Mouse (Mus musculus) kidney, postnatal 10 days (tissue): ENCODE measurements at regions not wholly inside any gene's neighbourhood (a gene's known extent, or its start where the extent isn't known, plus 50 kb on each side); places are given as distances from the start of the nearest gene placed in this dataset.

Experiments
- DNase-seq: peaks from one replicate; pipeline ENCODE4 v3.0.0; 2021; ENCODE audit warnings: mixed read lengths

- no peak for DNase-seq
Measured at GRCm38 (mm10) chr16:57823329-57823728, 68.8 kb upstream of the Col8a1 start.

DNA sequence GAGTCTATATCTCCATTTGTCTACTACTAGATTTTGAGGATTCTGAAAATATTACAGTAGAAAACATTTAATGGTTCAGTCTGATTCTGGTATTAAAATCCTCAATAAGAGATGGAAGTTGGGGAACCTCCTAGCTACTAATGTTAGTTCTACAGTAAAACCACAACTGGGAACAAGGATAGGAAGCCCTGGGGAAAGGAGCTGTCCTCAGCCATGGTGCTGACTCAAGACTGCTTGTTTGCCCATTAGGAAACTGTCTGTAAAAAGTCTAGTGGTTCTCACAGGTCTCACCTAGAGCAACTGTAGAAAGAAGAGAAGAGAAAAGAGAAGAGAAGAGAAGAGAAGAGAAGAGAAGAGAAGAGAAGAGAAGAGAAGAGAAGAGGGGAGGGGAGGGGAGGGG lies 90.9 kb upstream of the Col8a1 start:
- DNase-seq, result peak; percentile 66

DNA sequence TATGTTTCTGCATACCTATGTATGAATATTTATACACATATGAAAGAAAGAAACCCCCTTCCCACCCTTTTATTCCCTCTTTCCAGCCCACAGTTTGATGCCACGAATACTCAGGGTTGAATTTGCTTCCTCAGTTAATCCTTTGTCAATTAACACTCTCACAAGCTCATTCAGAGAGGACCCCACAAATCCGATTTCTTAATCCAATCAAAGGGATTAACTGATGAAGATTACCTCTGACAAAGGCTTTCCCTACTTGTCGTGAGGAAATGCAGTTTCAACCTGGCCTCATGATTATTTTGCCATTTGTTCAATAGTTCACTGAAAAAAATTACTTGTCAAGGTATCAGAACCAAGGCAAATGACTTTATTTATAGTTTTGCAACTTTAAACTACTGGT lies 91.8 kb upstream of the Col8a1 start:
- DNase-seq, result no peak

GRCm38 (mm10) chr16:57851854-57852253 lies 97.3 kb upstream of the Col8a1 start:
- DNase-seq, result no peak

DNA sequence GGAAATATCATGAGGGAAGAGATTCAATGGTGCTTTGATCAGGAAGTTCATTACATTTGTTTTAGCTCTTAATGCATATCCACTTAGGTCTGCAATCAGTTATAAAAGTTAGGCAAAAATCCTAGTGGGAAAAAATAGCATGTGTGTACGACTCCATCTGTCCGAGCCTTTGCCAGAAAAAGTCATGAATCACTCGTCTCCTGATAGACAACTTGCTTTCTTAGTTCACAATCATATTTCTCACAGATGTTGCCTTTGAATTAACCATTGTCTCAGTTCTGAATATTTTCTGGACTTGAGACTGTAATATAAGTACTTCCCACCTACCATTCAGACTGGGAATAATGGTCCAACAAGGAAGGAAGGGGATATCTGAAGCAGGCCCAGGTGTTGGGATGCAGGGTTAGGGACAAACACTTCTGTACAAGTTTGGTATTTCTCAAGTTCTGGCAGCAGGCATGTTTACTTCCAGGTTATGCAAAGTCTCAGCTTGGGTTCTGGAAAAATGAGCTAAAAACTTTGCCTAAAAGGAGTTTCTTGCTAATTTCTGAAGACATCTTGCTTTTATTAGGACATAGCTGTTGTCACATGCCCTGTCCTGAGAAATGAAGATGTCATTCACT lies 98.4 kb upstream of the Col8a1 start:
- no peak for DNase-seq

GRCm38 (mm10) chr16:57853751-57854150 lies 99.2 kb upstream of the Col8a1 start:
- DNase-seq, result no peak

DNA sequence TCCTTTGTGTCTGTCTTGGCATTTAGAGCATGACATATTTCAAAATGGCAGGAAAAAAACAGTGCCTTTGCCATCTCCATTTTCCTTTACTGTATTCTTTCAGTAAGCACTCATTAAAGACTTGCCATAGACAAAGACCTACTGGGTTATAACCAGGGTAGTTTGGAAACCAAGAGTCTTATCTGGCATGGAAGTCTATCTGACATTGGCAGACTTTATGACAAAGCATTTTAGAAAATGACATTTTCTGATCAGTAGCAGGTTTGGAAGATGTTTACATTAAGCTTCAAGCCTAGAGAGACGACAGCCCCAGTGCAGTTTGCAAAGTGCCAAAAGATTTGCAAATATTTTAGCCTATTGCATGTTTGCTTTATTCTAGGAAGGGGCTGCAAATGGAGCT lies 102.5 kb upstream of the Col8a1 start:
- DNase-seq, result no peak

DNA sequence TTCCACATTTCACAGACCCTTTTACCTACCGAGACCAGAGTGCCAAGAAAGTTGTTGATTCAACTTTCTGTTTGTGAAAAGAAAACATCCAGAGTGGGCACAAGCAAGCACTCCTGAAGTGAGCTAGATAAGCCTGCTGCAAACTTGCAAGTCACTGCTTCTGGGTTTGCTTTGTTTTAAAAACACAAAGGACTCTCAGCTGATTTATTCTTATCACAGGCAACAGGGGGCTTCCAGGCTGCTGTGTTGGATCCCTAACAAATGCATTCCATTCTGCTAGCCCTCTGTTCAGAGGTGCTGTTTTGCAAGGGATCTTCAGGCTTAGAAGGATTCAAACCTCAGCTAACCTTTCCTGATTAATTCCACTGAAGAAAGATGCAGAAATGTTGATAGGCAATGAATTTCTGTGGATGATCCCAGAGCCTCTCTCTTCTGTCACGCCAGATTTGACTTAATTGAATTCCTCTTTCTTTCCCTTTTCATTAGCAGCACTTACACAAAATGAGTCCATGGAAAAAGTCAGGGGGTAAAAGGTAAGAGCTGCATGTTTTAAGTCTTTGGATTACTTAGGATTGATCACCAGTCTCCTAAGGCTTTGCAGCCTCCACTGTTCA lies 103.7 kb upstream of the Col8a1 start:
- no peak for DNase-seq

GRCm38 (mm10) chr16:57858765-57859201 lies 104.2 kb upstream of the Col8a1 start:
- no peak for DNase-seq

GRCm38 (mm10) chr16:57863206-57863860 lies 108.8 kb upstream of the Col8a1 start:
- no peak for DNase-seq

DNA sequence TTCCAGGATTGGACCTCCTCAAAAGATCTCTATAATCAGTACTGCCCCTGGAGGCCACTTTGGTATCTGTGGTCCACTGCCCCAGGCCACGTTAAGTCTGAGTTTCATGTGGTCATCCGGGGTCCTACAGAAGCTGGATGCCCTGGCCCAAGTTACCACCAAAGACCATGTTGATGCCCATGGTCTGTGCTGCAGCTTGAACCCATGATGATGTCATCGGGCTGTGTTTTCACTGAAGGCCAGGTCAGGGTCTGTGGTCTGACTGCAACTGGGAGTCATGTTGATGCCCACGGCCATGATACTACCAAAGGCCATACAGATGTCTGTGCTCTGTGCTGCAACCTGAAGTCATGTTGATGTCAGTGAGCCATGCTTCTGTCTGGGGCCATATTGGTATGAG lies 122.3 kb upstream of the Col8a1 start:
- DNase-seq, result no peak

DNA sequence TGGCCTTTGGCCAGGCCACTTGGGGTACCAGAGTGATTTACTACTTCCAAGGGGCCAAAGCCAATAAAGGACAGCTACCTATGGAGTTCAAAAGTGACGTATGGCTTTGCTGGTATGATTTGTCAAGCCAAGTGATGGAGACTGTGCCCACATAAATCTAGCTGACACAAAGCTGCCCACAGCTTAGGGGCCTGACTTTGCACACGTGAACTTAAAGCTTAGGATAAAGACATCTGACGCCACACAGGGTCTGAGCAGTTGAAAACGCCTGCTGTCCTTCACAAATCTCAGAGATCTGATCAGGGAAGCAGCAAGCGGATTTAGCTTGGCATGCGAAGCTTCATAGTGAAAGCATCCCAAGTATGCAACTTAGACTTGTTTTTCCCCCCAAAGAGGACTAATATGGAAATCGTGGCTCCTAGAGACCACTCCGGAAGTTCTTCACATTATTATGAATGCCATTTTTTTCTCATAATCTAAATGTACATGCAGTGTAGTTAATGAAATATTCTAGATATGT lies 127.1 kb upstream of the Col8a1 start:
- peak; percentile 18 for DNase-seq

DNA sequence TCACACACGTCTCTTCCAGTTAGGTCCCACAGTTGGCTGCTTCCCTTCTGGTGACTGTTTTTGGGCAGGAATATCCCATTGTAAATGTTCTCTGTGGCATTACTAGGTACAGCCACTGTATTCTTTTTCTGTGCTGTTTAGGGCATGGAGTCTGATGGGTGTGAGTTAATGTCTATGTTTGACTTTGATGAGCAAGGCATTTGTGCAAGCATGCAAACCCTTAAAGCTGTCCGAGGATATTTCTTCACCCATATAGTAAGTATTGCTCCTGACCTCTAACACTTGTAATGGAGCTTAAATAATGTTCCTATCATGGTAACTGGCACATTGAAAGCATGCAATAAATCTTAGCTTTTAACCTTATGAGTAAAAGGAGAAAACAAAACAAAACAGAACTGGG lies 133.6 kb upstream of the Col8a1 start:
- no peak for DNase-seq

GRCm38 (mm10) chr16:57888553-57888952 lies 134.0 kb upstream of the Col8a1 start:
- no peak for DNase-seq

GRCm38 (mm10) chr16:57890135-57890534 lies 135.6 kb upstream of the Col8a1 start:
- DNase-seq, result no peak

DNA sequence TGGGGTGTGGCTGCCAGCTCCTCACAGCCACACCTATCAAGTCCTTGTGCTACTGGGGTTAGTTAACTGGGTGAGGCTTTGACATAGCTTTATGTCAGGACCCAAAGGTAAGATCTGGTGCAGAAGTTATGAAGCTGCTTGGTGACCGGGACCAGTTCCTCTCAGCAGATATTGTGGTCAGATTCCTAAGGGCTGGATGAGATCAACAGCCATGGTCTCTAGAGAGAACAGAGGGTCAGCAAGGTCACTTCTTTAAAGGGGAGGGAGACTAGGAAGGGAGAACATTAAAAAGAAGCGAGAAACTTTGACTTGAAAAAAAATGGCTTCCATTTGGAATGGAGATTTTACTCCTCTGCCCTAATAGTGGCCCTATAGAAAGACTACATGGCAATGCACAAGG lies 138.6 kb upstream of the Col8a1 start:
- DNase-seq, result no peak

DNA sequence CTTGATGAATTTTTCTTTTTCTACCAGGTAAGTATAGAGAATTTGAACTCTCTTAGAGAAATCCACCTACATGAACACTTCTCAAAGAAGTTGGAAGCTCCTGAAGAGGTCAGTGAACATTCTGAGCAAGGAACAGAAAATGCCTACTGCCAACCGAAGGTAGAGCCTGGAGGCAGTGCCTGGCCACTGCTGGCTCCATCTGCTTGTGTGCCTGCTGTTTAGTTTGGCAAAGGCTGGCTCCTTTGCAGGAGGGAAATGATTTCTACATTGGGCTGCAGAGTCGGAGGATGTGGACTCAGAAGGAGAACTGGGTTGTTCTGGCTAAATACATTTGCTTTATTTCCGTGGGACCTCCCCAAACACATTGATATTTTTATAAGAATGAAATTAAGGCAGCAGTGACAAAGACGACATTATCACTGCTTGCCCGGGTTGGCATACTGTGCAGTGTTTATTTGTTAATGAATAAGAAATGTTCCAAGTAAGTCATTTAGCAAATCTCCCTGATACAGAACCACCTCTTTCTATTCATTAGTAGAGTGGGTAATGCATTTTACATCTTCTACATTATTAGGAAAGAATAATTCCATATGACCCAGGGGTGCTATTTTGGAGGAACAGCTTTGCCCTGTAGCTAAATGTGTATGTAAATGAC lies 139.3 kb upstream of the Col8a1 start:
- no peak for DNase-seq

- no peak for DNase-seq
Measured at GRCm38 (mm10) chr16:57901006-57901405, 146.5 kb upstream of the Col8a1 start.

GRCm38 (mm10) chr16:57902498-57902897 lies 148.0 kb upstream of the Col8a1 start:
- DNase-seq, result no peak

DNA sequence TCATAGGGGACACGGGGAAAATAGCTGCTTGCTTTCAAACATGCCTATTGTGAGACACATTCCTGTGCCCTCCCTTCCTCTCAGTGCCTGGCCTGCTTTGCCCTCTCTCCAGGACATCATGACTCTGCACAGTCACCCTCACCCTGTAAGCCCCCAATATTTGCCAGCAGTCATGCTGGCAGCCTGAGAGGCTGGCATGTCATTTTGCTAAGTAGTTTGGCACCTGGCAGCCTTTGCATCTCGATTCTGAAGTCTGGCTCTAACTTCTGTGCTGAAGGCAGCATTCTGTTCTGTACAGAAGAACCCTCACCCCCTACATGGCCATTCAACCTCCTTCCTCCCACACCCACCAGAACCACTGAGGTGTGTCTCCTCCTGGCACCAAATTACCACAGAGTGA lies 157.5 kb upstream of the Col8a1 start:
- no peak for DNase-seq

- DNase-seq, result no peak
Measured at GRCm38 (mm10) chr16:57914506-57914905, 160.0 kb upstream of the Col8a1 start.

DNA sequence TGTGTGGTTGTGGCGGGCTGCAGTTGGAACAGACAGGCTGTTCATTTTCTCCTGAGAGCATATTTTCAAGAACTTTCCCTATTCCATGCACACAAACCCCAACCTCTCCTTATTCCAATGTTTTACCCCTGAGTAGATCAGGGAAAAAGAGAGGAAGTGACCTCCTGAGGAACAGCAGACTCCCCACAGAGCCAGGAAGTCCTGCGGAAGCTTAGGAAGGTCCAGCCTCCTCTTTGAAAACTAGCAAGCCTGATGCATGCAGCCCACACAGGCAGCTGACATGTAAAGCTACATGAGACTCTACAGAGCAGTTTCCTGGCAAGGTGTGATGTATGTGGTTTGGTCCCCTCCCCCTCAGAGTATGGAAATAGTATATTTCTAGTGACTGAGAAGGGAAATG lies 160.9 kb upstream of the Col8a1 start:
- DNase-seq, result no peak

- DNase-seq, result no peak
Measured at GRCm38 (mm10) chr16:57923447-57924129, 169.1 kb upstream of the Col8a1 start.
